Mouse (Mus musculus): ENCODE results near the gene Tesk2. TPM values are rescaled to one million over a fixed set of nuclear protein-coding genes. Genes with fewer than 3 reads are reported as not detected.

Gene Tesk2
- total and polyA plus RNA-seq, 3 experiments, result 1.3 to 6.6 (median 4.8) TPM

DNA sequence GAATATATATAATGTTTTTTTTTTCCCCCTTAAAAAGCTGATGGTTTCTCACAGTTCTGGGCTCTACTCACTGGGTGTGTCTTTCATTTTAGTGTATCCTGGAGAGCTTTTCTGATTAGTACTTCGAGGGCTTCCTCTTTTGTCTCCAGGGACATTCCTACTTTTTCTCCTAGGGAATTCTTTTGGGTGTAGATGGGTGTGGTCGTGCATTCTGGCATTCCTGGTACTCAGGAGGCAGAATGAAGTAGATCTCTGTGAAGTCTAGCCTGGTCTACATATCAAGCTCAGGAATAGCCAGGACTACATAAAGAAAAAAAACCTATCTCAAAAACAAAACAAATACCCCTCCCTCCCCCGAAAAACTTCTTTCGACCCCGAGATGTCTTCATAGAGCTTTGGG is 4.7 kb downstream of the Tesk2 start:
- Histone ChIP-seq H3K27me3 (ENCODE audit: insufficient read depth, low read length) (no peaks in the 10 kb centered on the region), H3K36me3 (replicated peaks) (no peaks in the 10 kb centered on the region), H3K9me3 (replicated peaks) (no peaks in the 10 kb centered on the region), H3K4me1 (ENCODE audit: insufficient read depth, low read depth, low read length) (peaks cover 22% of the 10 kb centered on the region), H3K4me3 (ENCODE audit: low read depth, low read length) (no peak overlapping the region)
- TF ChIP-seq TAL1 (conservative IDR thresholded peaks at IDR 0.05; ENCODE audit: low read depth, low read length) (no peak), GATA2 (IDR thresholded peaks at IDR 0.05; ENCODE audit: borderline replicate concordance, low read depth, low read length) (no peak), GATA1 (IDR thresholded peaks at IDR 0.05; ENCODE audit: borderline replicate concordance, low read length) (no peak), CTCF (IDR thresholded peaks at IDR 0.05; ENCODE audit: low read depth, low read length) (no peak)
- ATAC-seq (ENCODE audit: extremely low read depth, insufficient number of reproducible peaks, low FRiP score, poor library complexity, severe bottlenecking) (no peak), DNase-seq (ENCODE audit: low spot score) (no peak)

- no peak for TF ChIP-seq TAL1 (conservative IDR thresholded peaks at IDR 0.05; ENCODE audit: low read depth, low read length)
- no peak for TF ChIP-seq GATA1 (IDR thresholded peaks at IDR 0.05; ENCODE audit: borderline replicate concordance, low read length)
- TF ChIP-seq GATA2 (IDR thresholded peaks at IDR 0.05; ENCODE audit: borderline replicate concordance, low read depth, low read length), result no peak
- no peak for TF ChIP-seq POLR2AphosphoS5 (IDR thresholded peaks at IDR 0.05; ENCODE audit: insufficient replicate concordance, low read depth, low read length)
- no peak for TF ChIP-seq CTCF (IDR thresholded peaks at IDR 0.05; ENCODE audit: low read depth, low read length)
These were observed 6.7 kb downstream of the Tesk2 start for GRCm38 (mm10) chr4:116727401-116727800.

DNA sequence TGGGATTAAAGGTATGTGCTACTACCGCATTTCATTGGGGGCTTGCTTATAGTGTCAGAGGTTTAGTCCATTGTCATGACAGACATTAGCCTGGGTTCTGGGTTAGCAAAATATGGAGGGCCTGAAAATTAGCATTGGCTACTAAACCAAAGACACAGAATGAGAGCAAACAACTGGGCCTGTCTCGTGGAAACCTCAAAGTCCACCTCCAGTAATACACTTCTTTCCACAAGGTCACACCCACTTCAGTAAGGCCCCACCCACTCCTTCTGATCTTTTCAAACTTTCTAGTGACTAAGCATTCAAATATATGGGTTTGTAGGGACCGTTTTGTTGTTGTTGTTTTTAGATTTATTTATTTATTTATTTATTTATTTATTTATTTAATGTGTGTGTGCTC is 8.8 kb downstream of the Tesk2 start:
- TF ChIP-seq TAL1 (conservative IDR thresholded peaks at IDR 0.05; ENCODE audit: low read depth, low read length), result no peak
- no peak for TF ChIP-seq GATA2 (IDR thresholded peaks at IDR 0.05; ENCODE audit: borderline replicate concordance, low read depth, low read length)
- TF ChIP-seq POLR2AphosphoS5 (IDR thresholded peaks at IDR 0.05; ENCODE audit: insufficient replicate concordance, low read depth, low read length), result no peak
- TF ChIP-seq GATA1 (IDR thresholded peaks at IDR 0.05; ENCODE audit: borderline replicate concordance, low read length), result no peak
- no peak for TF ChIP-seq CTCF (IDR thresholded peaks at IDR 0.05; ENCODE audit: low read depth, low read length)
- DNase-seq (ENCODE audit: low spot score) (no peak), ATAC-seq (ENCODE audit: extremely low read depth, insufficient number of reproducible peaks, low FRiP score, poor library complexity, severe bottlenecking) (no peak)
- H3K9me3 ChIP-seq (replicated peaks), result no peaks in the 10 kb centered on the region
- no peak overlapping the region for H3K4me3 ChIP-seq (ENCODE audit: low read depth, low read length)
- peaks cover 12% of the 10 kb centered on the region for H3K27me3 ChIP-seq (ENCODE audit: insufficient read depth, low read length)
- H3K4me1 ChIP-seq (ENCODE audit: insufficient read depth, low read depth, low read length), result peaks cover 3% of the 10 kb centered on the region
- no peaks in the 10 kb centered on the region for H3K36me3 ChIP-seq (replicated peaks)

More at GRCm38 (mm10) chr4:116727401-116727800, 6.7 kb downstream of the Tesk2 start:
- H3K4me3 ChIP-seq (ENCODE audit: low read depth, low read length), result no peak overlapping the region
- H3K4me1 ChIP-seq (ENCODE audit: insufficient read depth, low read depth, low read length), result peaks cover 8% of the 10 kb centered on the region
- H3K9me3 ChIP-seq (replicated peaks), result no peaks in the 10 kb centered on the region
- peaks cover 6% of the 10 kb centered on the region for H3K27me3 ChIP-seq (ENCODE audit: insufficient read depth, low read length)
- ATAC-seq (ENCODE audit: extremely low read depth, insufficient number of reproducible peaks, low FRiP score, poor library complexity, severe bottlenecking) (no peak), DNase-seq (ENCODE audit: low spot score) (no peak)
- no peaks in the 10 kb centered on the region for H3K36me3 ChIP-seq (replicated peaks)

DNA sequence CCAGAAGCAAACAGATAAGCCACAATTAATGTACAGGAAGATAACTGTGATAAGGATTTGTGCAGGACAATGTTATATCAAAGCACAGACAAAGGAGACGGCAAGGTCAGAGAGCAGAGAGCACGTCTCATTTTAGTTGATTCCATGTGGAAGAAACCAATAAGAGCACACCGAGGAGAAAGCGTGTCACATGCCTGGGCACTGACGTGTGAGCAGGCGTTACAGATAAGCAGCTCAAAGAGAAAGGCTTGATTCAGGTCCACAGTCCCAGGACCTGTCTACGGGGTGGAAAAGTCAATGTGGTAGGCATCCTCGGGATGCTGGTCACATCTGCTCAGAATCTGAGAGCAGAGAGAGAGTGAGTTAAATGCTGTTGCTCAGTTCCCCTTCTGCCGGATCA is 10.3 kb downstream of the Tesk2 start:
- H3K4me1 ChIP-seq (ENCODE audit: insufficient read depth, low read depth, low read length), result peaks cover 3% of the 10 kb centered on the region
- DNase-seq (ENCODE audit: low spot score) (no peak), ATAC-seq (ENCODE audit: extremely low read depth, insufficient number of reproducible peaks, low FRiP score, poor library complexity, severe bottlenecking) (no peak)
- H3K9me3 ChIP-seq (replicated peaks), result no peaks in the 10 kb centered on the region
- TF ChIP-seq POLR2AphosphoS5 (IDR thresholded peaks at IDR 0.05; ENCODE audit: insufficient replicate concordance, low read depth, low read length) (no peak), CTCF (IDR thresholded peaks at IDR 0.05; ENCODE audit: low read depth, low read length) (no peak), GATA1 (IDR thresholded peaks at IDR 0.05; ENCODE audit: borderline replicate concordance, low read length) (no peak), TAL1 (conservative IDR thresholded peaks at IDR 0.05; ENCODE audit: low read depth, low read length) (no peak), GATA2 (IDR thresholded peaks at IDR 0.05; ENCODE audit: borderline replicate concordance, low read depth, low read length) (no peak)
- H3K36me3 ChIP-seq (replicated peaks), result no peaks in the 10 kb centered on the region
- peaks cover 16% of the 10 kb centered on the region for H3K27me3 ChIP-seq (ENCODE audit: insufficient read depth, low read length)
- H3K4me3 ChIP-seq (ENCODE audit: low read depth, low read length), result no peak overlapping the region

GRCm38 (mm10) chr4:116732355-116732754 is 11.6 kb downstream of the Tesk2 start:
- ATAC-seq (ENCODE audit: extremely low read depth, insufficient number of reproducible peaks, low FRiP score, poor library complexity, severe bottlenecking) (no peak), DNase-seq (ENCODE audit: low spot score) (no peak)
- H3K9me3 ChIP-seq (replicated peaks), result no peaks in the 10 kb centered on the region
- H3K36me3 ChIP-seq (replicated peaks), result no peaks in the 10 kb centered on the region
- peaks cover 3% of the 10 kb centered on the region for H3K4me1 ChIP-seq (ENCODE audit: insufficient read depth, low read depth, low read length)
- peaks cover 19% of the 10 kb centered on the region for H3K27me3 ChIP-seq (ENCODE audit: insufficient read depth, low read length)
- no peak for TF ChIP-seq POLR2AphosphoS5 (IDR thresholded peaks at IDR 0.05; ENCODE audit: insufficient replicate concordance, low read depth, low read length)
- TF ChIP-seq GATA2 (IDR thresholded peaks at IDR 0.05; ENCODE audit: borderline replicate concordance, low read depth, low read length), result no peak
- no peak for TF ChIP-seq TAL1 (conservative IDR thresholded peaks at IDR 0.05; ENCODE audit: low read depth, low read length)
- TF ChIP-seq CTCF (IDR thresholded peaks at IDR 0.05; ENCODE audit: low read depth, low read length), result no peak
- TF ChIP-seq GATA1 (IDR thresholded peaks at IDR 0.05; ENCODE audit: borderline replicate concordance, low read length), result no peak
- H3K4me3 ChIP-seq (ENCODE audit: low read depth, low read length), result no peak overlapping the region

GRCm38 (mm10) chr4:116734996-116735395 is 14.2 kb downstream of the Tesk2 start:
- DNase-seq (ENCODE audit: low spot score), result no peak
- H3K36me3 ChIP-seq (replicated peaks), result no peaks in the 10 kb centered on the region
- no peaks in the 10 kb centered on the region for H3K9me3 ChIP-seq (replicated peaks)

More at GRCm38 (mm10) chr4:116734996-116735395, 14.2 kb downstream of the Tesk2 start:
- H3K27me3 ChIP-seq (ENCODE audit: insufficient read depth, low read length), result peaks cover 19% of the 10 kb centered on the region
- H3K4me3 ChIP-seq (ENCODE audit: low read depth, low read length), result no peak overlapping the region
- ATAC-seq (ENCODE audit: extremely low read depth, insufficient number of reproducible peaks, low FRiP score, poor library complexity, severe bottlenecking), result no peak
- H3K4me1 ChIP-seq (ENCODE audit: insufficient read depth, low read depth, low read length), result peaks cover 2% of the 10 kb centered on the region
- TF ChIP-seq POLR2AphosphoS5 (IDR thresholded peaks at IDR 0.05; ENCODE audit: insufficient replicate concordance, low read depth, low read length), result no peak
- TF ChIP-seq CTCF (IDR thresholded peaks at IDR 0.05; ENCODE audit: low read depth, low read length), result no peak
- no peak for TF ChIP-seq GATA1 (IDR thresholded peaks at IDR 0.05; ENCODE audit: borderline replicate concordance, low read length)
- TF ChIP-seq TAL1 (conservative IDR thresholded peaks at IDR 0.05; ENCODE audit: low read depth, low read length), result no peak
- no peak for TF ChIP-seq GATA2 (IDR thresholded peaks at IDR 0.05; ENCODE audit: borderline replicate concordance, low read depth, low read length)

Measured in G1E (cell line).